ENCODE assay signal across 8 mouse cellular contexts in the genomic region with DNA sequence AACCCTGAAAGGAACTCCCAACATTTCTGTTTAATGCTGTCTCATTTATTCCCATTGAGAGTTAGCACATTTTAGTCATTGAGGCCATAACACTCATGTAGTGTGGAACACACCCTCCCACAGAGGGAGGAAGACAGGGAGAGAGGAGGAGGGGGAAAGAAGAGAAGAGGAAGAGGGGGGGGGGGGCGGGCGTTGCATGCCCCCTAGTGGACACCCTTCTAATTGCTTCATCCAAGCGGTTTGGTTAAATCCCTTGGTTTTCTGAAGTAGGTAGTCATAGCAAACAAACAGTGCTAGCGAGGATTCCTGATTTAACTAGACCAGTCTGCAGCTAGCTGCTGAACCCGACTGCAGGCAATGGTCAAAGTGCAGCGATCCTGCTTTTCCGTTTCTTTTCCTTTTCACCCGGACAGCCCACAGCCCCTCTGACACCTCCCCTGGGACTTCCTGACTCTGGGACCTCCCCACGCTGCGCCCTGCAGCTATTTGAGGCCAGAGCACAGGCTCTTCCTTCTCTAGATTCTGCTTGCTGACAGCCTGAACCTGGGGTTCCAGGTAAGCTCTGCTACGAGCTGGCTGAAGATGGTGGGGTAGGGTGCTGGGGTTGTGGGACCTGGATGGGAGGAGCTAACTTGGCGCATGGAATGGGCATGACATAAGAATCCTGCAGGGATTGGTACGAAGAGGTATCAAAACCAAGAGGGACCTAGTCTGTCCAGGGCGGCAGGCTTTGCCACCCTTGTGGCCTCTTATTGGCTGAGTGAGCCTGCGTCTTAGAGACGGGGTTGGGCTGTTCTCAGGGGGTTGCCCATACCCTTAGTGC. TPM values are rescaled to one million over a fixed set of nuclear protein-coding genes. Genes with fewer than 3 reads are reported as not detected.
DNase-seq lines count a peak whose midpoint lies in the region.

A gene (plus strand): TSS at position 221 of the 823 bp plus-strand sequence.

- peak; percentile 68 for DNase-seq in CD4-positive helper T cell, adult 2 months (ENCODE audit: low read depth, low spot score)
- DNase-seq in ZHBTc4 (ENCODE audit: low read depth, low spot score) = peak; percentile 40
- peak; percentile 47 to 66 for DNase-seq in heart, postnatal 36 days
- peak; percentile 48 for DNase-seq in limb, embryonic 10.5 days (ENCODE audit: low spot score)
- peak; percentile 39 for DNase-seq in mesoderm, embryonic 11.5 days (ENCODE audit: low read depth, low spot score)
- DNase-seq in spleen, postnatal 4 days (ENCODE audit: low spot score in 2 of 2) = peak; percentile 42 to 72
- DNase-seq in cerebellum, postnatal 36 days = no peak

- WGBS in limb, embryonic 10.5 days = 51% methylated on average over 15 of the region's 16 CpGs

- intact Hi-C loops in heart, postnatal 36 days (cut with DNase I) = loop anchor here (1.0 to 5.0 kb wide), 3 partner anchors 42 to 107 kb away; no protein-coding TSS in a partner anchor

- H3K27ac ChIP-seq in limb, embryonic 10.5 days = no peak within 1 kb of the TSS

- H3K4me1 ChIP-seq in erythroblast, embryonic 14.5 days (ENCODE audit: control insufficient read depth) = peaks cover 74% of the 10 kb centered on the region
- peaks cover 7% of the 10 kb centered on the region; the same call in 1 of the 2 replicates for H3K4me1 ChIP-seq in limb, embryonic 10.5 days

- H3K4me3 ChIP-seq in erythroblast, embryonic 14.5 days (replicated peaks) = peak within 1 kb of the TSS; percentile 57
- peak within 1 kb of the TSS; percentile 33 for H3K4me3 ChIP-seq in limb, embryonic 10.5 days

- H3K36me3 ChIP-seq in erythroblast, embryonic 14.5 days (ENCODE audit: control insufficient read depth) = peaks cover 5% of the 10 kb centered on the region
- H3K36me3 ChIP-seq in limb, embryonic 10.5 days = no peaks in the 10 kb centered on the region

- peaks cover under 1% of the 10 kb centered on the region; the same call in 1 of the 2 replicates for H3K9me3 ChIP-seq in erythroblast, embryonic 14.5 days (ENCODE audit: control insufficient read depth, low read length)
- H3K9me3 ChIP-seq in limb, embryonic 10.5 days (replicated peaks) = no peaks in the 10 kb centered on the region

- peaks cover under 1% of the 10 kb centered on the region; the same call in 1 of the 2 replicates for H3K27me3 ChIP-seq in erythroblast, embryonic 14.5 days (ENCODE audit: control insufficient read depth)
- no peaks in the 10 kb centered on the region for H3K27me3 ChIP-seq in limb, embryonic 10.5 days (ENCODE audit: low read depth, poor library complexity, severe bottlenecking)

RNA-seq across cellular contexts. Expression of the gene that starts here (rescaled TPM):
- 0.07 and 0.09 TPM in 2 replicates for polyA plus RNA-seq in erythroblast, embryonic 14.5 days (2012)
- total RNA-seq in heart, postnatal 36 days (2021) = 10 to 100 TPM; 38.5 to 49.1 TPM
- polyA plus RNA-seq in limb, embryonic 10.5 days (2016; fragmentation: Nextera tagmentation; extraction: Ambion mirVana) = 0.33 and 0.50 TPM in 2 replicates

Comparison
In these comparisons a context has a peak if more than half of its experiments do, and no peak if none do; other contexts are left out.
1. Peak in DNase-seq and H3K4me3 ChIP-seq in limb, embryonic 10.5 days; RNA of the gene not detected or under 1 TPM.
2. DNase-seq: peak in CD4-positive helper T cell, adult 2 months (single experiment), ZHBTc4 (single experiment), heart, postnatal 36 days (2 of 2), mesoderm, embryonic 11.5 days (single experiment) and spleen, postnatal 4 days (2 of 2); none in cerebellum, postnatal 36 days (0 of 2).